Mouse (Mus musculus): ENCODE results near the gene Nsmce1. TPM values are rescaled to one million over a fixed set of nuclear protein-coding genes. Genes with fewer than 3 reads are reported as not detected.

Nsmce1 gene
- polyA plus RNA-seq (2017; shearing (Covaris generic)), result 100 to 1,000 TPM; 116 to 118 TPM

- peak; percentile 81 for ATAC-seq
These were observed at the start of gene Nsmce1 for GRCm38 (mm10) chr7:125490947-125491735. TSS of gene Nsmce1 (minus strand) at chr7:125491596.

DNA sequence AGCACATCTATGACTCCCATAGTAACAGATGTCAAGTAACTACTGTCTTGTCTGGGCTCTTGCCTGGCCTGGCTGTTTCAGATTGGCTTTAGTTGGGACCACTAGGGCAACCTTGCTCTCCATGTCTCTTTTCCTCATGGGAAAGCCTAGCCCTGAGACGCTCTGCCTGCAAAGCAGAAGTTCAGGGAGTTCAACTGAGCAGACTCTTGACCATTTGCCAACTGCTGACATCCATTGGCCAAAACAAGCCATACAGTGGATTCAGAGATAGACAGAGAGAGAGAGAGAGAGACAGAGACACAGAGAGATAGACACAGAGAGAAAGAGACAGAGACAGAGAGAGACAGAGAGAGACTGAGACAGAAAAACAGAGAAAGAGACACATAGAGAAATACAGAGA, 49.6 kb upstream of the Nsmce1 start:
- no peak for ATAC-seq

DNA sequence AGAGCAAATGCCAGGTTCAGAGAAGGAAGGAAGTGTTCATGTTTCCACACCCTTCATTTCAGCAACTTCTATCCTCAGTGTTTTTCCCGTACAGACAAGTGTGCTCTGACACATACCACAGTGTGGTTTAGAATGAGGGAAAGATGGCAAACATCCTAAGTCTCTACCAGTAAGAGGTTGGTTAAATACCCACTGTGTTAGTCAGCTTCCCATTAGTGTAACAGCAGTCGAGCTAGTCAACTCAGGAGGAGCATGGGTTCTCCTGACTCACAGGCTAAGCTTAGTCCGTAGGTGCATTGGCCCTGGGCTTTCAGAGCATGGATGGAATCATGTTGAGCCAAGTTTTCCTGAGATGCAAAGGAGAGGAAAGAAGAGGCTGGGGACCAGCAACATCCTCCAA, 48.0 kb upstream of the Nsmce1 start:
- no peak for ATAC-seq

GRCm38 (mm10) chr7:125527901-125528580, 36.6 kb upstream of the Nsmce1 start:
- ATAC-seq, result no peak

DNA sequence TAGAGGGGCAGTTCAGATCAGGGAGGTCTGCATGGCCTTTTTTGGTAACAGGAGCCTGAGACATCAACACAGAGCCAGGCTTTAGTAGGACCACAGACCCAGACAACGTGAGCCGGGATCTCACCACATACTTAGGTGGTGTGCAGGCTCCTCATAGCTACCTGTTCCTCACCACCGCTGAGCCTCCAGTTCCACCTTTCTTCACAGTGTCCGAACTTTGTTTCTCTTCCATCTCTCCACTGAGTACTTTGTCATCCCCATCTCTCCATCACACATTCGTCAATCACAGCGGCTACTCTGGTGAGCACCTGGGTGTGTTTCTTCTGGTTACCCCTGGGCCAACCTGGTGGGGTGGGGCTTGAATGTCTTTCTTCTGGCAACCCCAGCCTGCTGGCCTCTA, 35.8 kb upstream of the Nsmce1 start:
- ATAC-seq, result no peak

GRCm38 (mm10) chr7:125523051-125523450, 31.7 kb upstream of the Nsmce1 start:
- ATAC-seq, result no peak

DNA sequence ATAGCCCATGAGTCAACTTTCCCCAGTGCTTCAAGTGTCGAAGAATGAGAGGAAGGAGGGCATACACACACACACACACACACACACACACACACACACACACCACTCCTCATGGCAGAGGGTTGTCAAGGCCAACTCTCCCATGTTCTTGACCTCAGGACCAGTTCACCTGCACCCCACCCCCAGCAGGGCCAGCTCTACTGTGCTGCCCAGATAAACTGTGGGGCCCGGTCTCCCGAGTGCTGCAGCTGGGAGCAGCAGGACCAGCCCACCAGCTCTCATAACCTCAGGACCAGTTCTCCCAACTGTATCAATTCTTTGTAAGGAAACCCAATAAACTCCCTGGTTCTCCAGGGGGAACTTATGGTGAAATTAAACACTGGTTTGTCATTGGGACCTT, 28.3 kb upstream of the Nsmce1 start:
- no peak for ATAC-seq

GRCm38 (mm10) chr7:125517470-125517869, 26.1 kb upstream of the Nsmce1 start:
- ATAC-seq, result no peak

GRCm38 (mm10) chr7:125516723-125517122, 25.3 kb upstream of the Nsmce1 start:
- no peak for ATAC-seq

GRCm38 (mm10) chr7:125515081-125515853, 23.9 kb upstream of the Nsmce1 start:
- ATAC-seq, result no peak

DNA sequence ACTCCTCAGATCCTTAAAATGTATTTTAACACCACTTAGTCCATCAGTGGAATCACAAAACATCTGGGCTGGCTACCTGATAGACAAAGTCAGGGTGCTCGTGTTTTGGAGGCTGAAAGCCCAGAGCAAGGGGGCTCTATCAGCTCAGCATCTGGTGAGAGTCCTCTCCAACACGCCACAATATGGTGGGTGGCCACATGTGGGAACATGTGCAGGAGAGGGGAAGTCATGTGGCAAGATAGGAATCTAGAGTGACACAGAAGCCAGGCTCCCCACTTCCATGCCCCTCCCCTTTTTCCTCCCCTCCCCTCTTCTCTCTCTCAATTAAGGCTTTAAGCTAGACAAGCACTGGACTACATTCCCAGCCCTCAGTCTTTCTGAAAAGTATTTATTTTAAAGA, 20.5 kb upstream of the Nsmce1 start:
- ATAC-seq, result peak; percentile 70

DNA sequence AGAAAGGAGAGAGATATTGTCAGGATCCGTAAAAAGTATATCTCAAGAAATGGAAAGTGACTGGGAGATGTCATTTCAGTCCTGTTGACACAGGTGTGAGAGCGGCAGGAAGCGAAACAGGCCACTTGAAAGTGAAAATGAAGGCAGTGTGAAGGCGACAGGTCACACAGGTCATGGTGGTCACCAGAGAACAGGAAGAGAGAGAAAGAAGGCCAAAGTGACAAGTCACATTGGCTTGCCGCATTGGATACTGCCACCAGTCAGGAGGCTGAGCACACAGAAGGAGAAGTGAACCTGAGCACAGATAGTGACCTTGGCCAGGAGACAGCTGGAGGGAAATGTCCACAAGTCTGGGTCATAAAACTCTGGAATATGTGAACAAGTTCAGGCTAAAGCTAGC, 20.0 kb upstream of the Nsmce1 start:
- peak; percentile 48 for ATAC-seq

GRCm38 (mm10) chr7:125507279-125507678, 15.9 kb upstream of the Nsmce1 start:
- ATAC-seq, result peak; percentile 66

DNA sequence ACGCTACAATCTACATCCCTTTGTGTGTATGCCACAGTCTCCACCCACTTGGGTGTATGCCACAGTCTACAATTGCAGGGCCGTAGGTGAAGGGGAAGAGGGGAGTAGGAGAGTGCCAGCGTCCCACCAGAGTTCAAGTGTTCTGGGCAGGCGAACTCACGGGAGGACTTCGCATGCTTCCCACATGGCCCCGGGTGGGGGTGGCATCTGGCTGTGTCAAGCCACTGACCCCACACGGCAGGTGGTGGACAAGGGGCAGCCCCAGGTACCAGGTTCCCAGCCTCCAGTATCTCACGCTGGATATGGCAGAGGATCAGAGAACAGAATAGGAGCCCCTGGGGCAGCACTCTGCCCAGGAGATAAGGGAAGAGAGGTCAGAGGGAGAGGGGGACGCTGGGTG, 14.2 kb upstream of the Nsmce1 start:
- ATAC-seq, result no peak

- no peak for ATAC-seq
These were observed 13.2 kb upstream of the Nsmce1 start for GRCm38 (mm10) chr7:125504618-125505017.

GRCm38 (mm10) chr7:125503374-125504092, 12.1 kb upstream of the Nsmce1 start:
- no peak for ATAC-seq

DNA sequence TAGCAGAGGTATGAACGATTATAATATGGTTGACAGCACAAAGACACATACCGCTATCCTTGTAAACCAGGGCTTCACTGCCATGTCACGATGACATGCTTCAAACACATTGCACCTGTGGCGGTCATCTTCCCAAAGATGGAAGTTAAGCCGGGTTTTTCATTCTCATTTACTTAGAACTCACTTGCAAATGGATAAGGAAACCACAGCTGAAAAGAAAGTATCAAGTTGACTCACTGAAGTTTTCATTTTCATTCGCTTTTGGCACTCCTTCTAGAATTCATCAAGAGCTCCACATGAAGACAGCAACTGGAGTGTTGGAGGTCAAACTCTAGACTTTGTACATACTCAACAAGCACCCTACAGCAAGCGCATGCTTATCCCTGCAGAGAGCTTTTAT, 9.5 kb upstream of the Nsmce1 start:
- ATAC-seq, result no peak

DNA sequence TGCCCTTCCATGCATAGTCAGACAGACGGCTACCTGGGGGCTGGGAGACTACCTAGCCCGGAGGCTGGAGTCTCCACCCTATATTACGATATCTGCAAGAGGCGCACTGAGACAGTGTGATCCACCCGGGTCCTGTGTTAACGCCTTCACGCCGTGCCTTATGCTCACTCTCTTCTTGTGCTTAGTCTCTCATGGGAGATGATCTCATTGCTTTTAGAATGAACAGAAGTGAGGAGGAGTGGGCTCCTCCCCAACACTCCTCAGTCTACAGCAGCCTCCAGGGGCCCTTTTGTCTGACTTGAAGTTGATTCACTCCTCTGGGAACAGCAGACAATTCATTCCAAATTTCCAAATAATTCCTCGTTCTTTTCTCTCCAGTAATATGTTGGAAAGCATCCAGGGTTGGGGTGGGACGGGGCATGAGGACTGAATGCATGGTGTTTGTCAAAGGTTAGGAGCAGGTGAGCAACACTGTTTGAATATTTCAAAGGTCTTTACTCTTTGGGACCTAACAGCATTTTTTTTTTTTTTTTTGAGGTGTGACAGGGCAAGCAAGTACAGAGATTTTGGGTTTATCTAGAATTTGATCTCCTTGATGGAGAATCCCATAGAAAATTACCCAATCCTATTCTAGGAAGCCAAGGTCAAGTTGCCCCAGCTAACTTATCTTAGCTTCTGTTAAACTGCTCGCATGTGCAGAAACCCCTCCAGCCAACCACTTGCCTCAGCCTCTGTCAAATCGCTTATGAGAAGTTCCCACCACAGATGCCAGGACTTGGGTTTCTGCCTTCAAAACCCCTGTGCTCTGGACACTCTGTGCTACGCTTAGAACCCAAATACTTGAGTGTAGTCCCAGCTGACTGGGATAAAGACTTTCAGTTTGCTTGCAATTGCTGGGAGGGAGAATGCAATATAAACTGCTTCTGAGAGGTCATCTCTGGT, 8.8 kb upstream of the Nsmce1 start:
- no peak for ATAC-seq

DNA sequence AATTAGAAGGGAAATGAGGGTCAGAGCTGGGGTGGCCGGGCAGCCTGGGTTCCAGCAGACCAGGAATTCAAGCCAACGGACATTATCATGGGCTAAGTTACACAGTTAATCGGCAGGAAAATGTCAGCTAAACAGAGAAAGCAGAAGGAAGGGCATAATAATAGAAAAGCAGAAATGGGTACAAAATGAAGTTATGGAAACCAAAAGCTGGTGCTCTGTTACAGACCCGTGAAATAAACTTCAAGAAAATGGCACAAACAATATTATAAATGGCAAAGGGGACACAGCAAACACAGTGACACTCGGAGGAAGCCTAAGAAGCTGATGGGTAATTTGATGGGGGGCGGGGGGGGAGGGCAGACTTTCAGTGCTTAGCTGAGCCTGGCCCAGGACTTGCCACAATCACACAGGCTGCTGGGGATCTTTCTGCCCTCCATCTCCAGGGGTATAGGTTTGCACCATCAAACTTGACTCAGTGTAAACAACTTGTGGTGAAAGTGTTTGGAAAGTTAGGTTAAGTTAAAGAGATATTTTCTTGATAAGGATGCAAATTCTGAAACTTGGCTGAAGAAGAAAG, 4.6 kb upstream of the Nsmce1 start:
- ATAC-seq, result no peak

- no peak for ATAC-seq
These were observed 1.2 kb upstream of the Nsmce1 start for GRCm38 (mm10) chr7:125492551-125492950.

DNA sequence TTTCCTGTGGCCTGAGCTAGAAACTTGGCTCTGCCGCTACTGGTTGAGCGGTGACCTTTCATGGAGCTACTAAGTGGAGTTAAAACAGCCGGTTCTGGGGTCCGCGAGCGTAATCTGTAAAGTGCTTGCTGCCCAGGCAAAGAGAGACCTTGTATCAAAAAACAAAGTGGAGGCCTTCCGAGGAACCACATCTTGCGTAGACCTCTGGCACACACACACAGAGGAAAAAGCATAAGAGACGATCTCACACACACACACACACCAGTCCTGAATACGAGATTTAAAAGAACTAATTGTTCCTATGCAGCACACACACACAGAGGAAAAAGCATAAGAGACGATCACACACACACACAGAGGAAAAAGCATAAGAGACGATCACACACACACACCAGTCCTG, 364 bp upstream of the Nsmce1 start:
- ATAC-seq, result no peak
